Mouse (Mus musculus) MEL (cell line): ENCODE results near the gene Scgb1b20. TPM values are rescaled to one million over a fixed set of nuclear protein-coding genes. Genes with fewer than 3 reads are reported as not detected.
"Not testable (repeated sequence)": the region's sequence is repeated elsewhere in the genome, so short reads cannot be mapped to it uniquely, and the experiment has no call there.

Source experiments
- DNase-seq: peaks from one replicate; pipeline ENCODE4 v3.0.0; 2011; ENCODE audit warnings: low read depth, low spot score
- H3K27ac ChIP-seq: 2 replicates; pipeline ENCODE4 v1.5.1; 2012; ENCODE audit warnings: low read depth, mild to moderate bottlenecking, control low read depth, low read length, moderate library complexity; ENCODE audit not compliant: control insufficient read depth
- H3K27me3 ChIP-seq, 2 experiments: fragments of 150-350 bp in 1 of 2; sonication (generic) in 1 of 2; 2 replicates each; pipeline ENCODE4 v1.6.1; 2012; ENCODE audit warnings: low read length in 2 of 2, mild to moderate bottlenecking in 2 of 2, improper control_type of control experiment in 1 of 2, moderate library complexity in 1 of 2; ENCODE audit not compliant: insufficient read depth in 2 of 2, control insufficient read depth in 1 of 2
- H3K36me3 ChIP-seq, 2 experiments: 2 replicates each; pipeline ENCODE4 v1.6.1; 2012 to 2014; ENCODE audit warnings: low read length in 2 of 2, improper control_type of control experiment in 1 of 2, inconsistent platforms in 1 of 2, mild to moderate bottlenecking in 1 of 2; ENCODE audit not compliant: insufficient read depth in 2 of 2, control insufficient read depth in 1 of 2
- H3K4me1 ChIP-seq, 2 experiments: fragments of 150-350 bp in 1 of 2; sonication (generic) in 1 of 2; 2 replicates each; pipeline ENCODE4 v1.6.1; 2012; ENCODE audit warnings: low read length in 2 of 2, improper control_type of control experiment in 1 of 2, mild to moderate bottlenecking in 1 of 2; ENCODE audit not compliant: insufficient read depth in 2 of 2, control insufficient read depth in 1 of 2
- H3K4me3 ChIP-seq, 2 experiments: fragments of 150-350 bp in 1 of 2; sonication (generic) in 1 of 2; 2 replicates each; pipeline ENCODE4 v1.5.1; 2012; ENCODE audit warnings: low read depth in 2 of 2, low read length in 2 of 2, mild to moderate bottlenecking in 2 of 2, moderate library complexity in 2 of 2, control low read depth in 1 of 2, improper control_type of control experiment in 1 of 2; ENCODE audit not compliant: control insufficient read depth in 1 of 2, insufficient read depth in 1 of 2
- H3K79me2 ChIP-seq: 2 replicates; pipeline ENCODE4 v1.6.1; 2012; ENCODE audit warnings: mild to moderate bottlenecking, low read length, moderate library complexity; ENCODE audit not compliant: control insufficient read depth, poor library complexity, insufficient read depth
- H3K9ac ChIP-seq: 2 replicates; pipeline ENCODE4 v1.6.1; 2012; ENCODE audit warnings: low read depth, mild to moderate bottlenecking, control low read depth, low read length, moderate library complexity; ENCODE audit not compliant: control insufficient read depth, poor library complexity, severe bottlenecking
- H3K9me3 ChIP-seq: fragments of 150-350 bp; sonication (generic); replicated peaks from 2 replicates; pipeline ENCODE4 v1.6.1; 2012; ENCODE audit warnings: mild to moderate bottlenecking, low read length, improper control_type of control experiment, moderate library complexity; ENCODE audit not compliant: insufficient read depth
- CTCF ChIP-seq, 3 experiments: IDR thresholded peaks in 2 of 3; conservative IDR thresholded peaks in 1 of 3; 2 replicates each; pipeline ENCODE4 v1.5.1; 2011 to 2012; ENCODE audit warnings: low read length in 3 of 3, low read depth in 2 of 3, mild to moderate bottlenecking in 2 of 3, improper control_type of control experiment in 1 of 3, inconsistent platforms in 1 of 3, mixed read lengths in 1 of 3, moderate library complexity in 1 of 3; ENCODE audit not compliant: control insufficient read depth in 1 of 3, insufficient read depth in 1 of 3, poor library complexity in 1 of 3, severe bottlenecking in 1 of 3
- E2F4 ChIP-seq: IDR thresholded peaks from 2 replicates; pipeline ENCODE4 v1.6.1; 2011; ENCODE audit warnings: low read depth, low read length, improper control_type of control experiment, borderline replicate concordance
- ETS1 ChIP-seq: IDR thresholded peaks from 2 replicates; pipeline ENCODE4 v1.6.1; 2012; ENCODE audit warnings: low read depth, mild to moderate bottlenecking, inconsistent platforms, low read length, improper control_type of control experiment, moderate library complexity
- GATA1 ChIP-seq: IDR thresholded peaks from 2 replicates; pipeline ENCODE4 v1.6.1; 2011; ENCODE audit warnings: low read depth, low read length, improper control_type of control experiment
- HCFC1 ChIP-seq: IDR thresholded peaks from 2 replicates; pipeline ENCODE4 v1.6.1; 2012; ENCODE audit warnings: low read depth, mild to moderate bottlenecking, inconsistent platforms, low read length, improper control_type of control experiment, moderate library complexity
- JUND ChIP-seq: IDR thresholded peaks from 2 replicates; pipeline ENCODE4 v1.6.1; 2011; ENCODE audit warnings: low read depth, mild to moderate bottlenecking, improper control_type of control experiment, low read length
- MAZ ChIP-seq: IDR thresholded peaks from 2 replicates; pipeline ENCODE4 v1.6.1; 2012; ENCODE audit warnings: low read depth, mild to moderate bottlenecking, inconsistent platforms, low read length, improper control_type of control experiment
- MYB ChIP-seq: IDR thresholded peaks from 2 replicates; pipeline ENCODE4 v1.6.1; 2011; ENCODE audit warnings: mild to moderate bottlenecking, low read depth, low read length, improper control_type of control experiment
- POLR2AphosphoS2 ChIP-seq: IDR thresholded peaks from 2 replicates; pipeline ENCODE4 v1.6.1; 2011; ENCODE audit warnings: low read length, improper control_type of control experiment
- RAD21 ChIP-seq: IDR thresholded peaks from 2 replicates; pipeline ENCODE4 v1.6.1; 2011; ENCODE audit warnings: mild to moderate bottlenecking, low read depth, low read length, improper control_type of control experiment
- SIN3A ChIP-seq: IDR thresholded peaks from 2 replicates; pipeline ENCODE4 v1.6.1; 2012; ENCODE audit warnings: low read length, improper control_type of control experiment, inconsistent platforms
- TAL1 ChIP-seq: IDR thresholded peaks from 2 replicates; pipeline ENCODE4 v1.6.1; 2012; ENCODE audit warnings: mild to moderate bottlenecking, inconsistent platforms, low read length, moderate library complexity, mixed read lengths
- TCF12 ChIP-seq: IDR thresholded peaks from 2 replicates; pipeline ENCODE4 v1.6.1; 2014; ENCODE audit warnings: low read depth, mild to moderate bottlenecking, inconsistent platforms, low read length, improper control_type of control experiment, moderate library complexity
- USF1 ChIP-seq: IDR thresholded peaks from 2 replicates; pipeline ENCODE4 v1.6.1; 2014; ENCODE audit warnings: low read depth, mild to moderate bottlenecking, inconsistent platforms, low read length, improper control_type of control experiment, moderate library complexity
- USF2 ChIP-seq, 2 experiments: IDR thresholded peaks; 2 replicates each; pipeline ENCODE4 v1.6.1; 2011 to 2012; ENCODE audit warnings: improper control_type of control experiment in 2 of 2, low read length in 2 of 2, borderline replicate concordance in 1 of 2, inconsistent platforms in 1 of 2, low read depth in 1 of 2, mild to moderate bottlenecking in 1 of 2; ENCODE audit not compliant: insufficient read depth in 1 of 2
- ZKSCAN1 ChIP-seq: IDR thresholded peaks from 2 replicates; pipeline ENCODE4 v1.6.1; 2012; ENCODE audit warnings: low read depth, mild to moderate bottlenecking, inconsistent platforms, low read length, improper control_type of control experiment, moderate library complexity
- ZMIZ1 ChIP-seq: IDR thresholded peaks from 2 replicates; pipeline ENCODE4 v1.6.1; 2012; ENCODE audit warnings: low read depth, mild to moderate bottlenecking, inconsistent platforms, low read length, improper control_type of control experiment, moderate library complexity
- ZNF384 ChIP-seq: IDR thresholded peaks from 2 replicates; pipeline ENCODE4 v1.6.1; 2012; ENCODE audit warnings: low read depth, mild to moderate bottlenecking, inconsistent platforms, low read length, improper control_type of control experiment
- polyA plus RNA-seq, 2 experiments: library from polyadenylated mRNA; stranded (reverse) in 1 of 2; unstranded in 1 of 2; fragments of >175 nt in 1 of 2; fragments of >200 nt in 1 of 2; gene quantifications; 2 replicates each; pipeline versions ENCODE4 v1.2.1 to v1.2.4; 2012; ENCODE audit warnings: low replicate concordance in 2 of 2, low read depth in 1 of 2; ENCODE audit not compliant: insufficient read length in 2 of 2, insufficient read depth in 1 of 2, missing spikeins in 1 of 2
- total RNA-seq: library from RNA; depleted of rRNA; stranded (reverse); fragments of 300-350 nt; gene quantifications from 2 replicates; pipeline ENCODE4 v1.2.3, GENCODE M21; 2012; rRNA removed

Scgb1b20 gene
- total RNA-seq = not detected in 2 replicates
- not detected for polyA plus RNA-seq

DNA sequence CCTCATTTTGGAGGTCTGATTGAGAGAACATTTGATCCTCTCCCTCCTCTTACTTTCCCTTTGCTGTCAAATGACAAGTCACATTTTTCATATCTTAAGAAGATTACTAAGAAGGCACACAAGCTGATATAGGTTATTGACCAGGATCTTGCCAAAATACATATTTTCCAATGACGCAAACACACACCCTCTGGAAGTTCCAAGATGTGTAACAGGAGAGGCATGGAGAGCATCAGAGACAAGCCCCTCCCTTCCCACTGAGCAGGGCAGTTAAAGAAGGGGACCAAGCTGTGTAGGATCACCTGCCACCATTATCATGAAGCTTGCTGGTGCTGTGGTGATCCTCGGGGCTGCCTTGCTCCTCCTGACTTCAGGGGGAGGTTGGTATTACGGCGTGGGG lies at the start of gene Scgb1b20:
Gene Scgb1b20 (plus strand): TSS at position 301 of the 400 bp plus-strand sequence.
- not testable (repeated sequence) for H3K4me3 ChIP-seq, H3K36me3 ChIP-seq, H3K4me1 ChIP-seq, H3K27me3 ChIP-seq, H3K9me3 ChIP-seq, DNase-seq, H3K27ac ChIP-seq, H3K79me2 ChIP-seq, H3K9ac ChIP-seq

DNA sequence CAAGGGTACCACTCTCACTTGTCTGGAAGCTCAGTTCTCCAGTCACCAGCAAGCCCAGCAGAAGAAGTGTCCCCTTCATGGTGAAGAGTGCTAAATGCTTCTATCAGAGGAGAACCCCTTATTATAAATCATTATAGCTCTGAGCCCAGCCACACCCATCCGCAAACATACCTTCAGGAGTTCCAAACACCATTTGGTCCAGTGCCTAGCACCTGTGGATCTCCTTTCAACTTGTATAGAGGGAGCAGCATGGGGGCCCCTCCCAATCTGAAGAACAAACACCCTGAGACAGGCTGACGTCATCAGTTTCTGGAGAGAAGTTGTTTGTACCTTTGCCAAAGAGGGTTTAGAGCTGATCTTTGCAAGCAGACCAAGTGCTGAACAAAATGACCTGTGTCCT lies 6.8 kb upstream of the Scgb1b20 start, which contains the start of gene Scgb2b20:
Gene Scgb2b20 (minus strand): TSS at position 101 of the 400 bp plus-strand sequence.
- not testable (repeated sequence) for H3K36me3 ChIP-seq, DNase-seq, H3K9ac ChIP-seq, H3K4me1 ChIP-seq, H3K27me3 ChIP-seq, H3K79me2 ChIP-seq, H3K4me3 ChIP-seq, H3K27ac ChIP-seq, H3K9me3 ChIP-seq

- DNase-seq, H3K9me3 ChIP-seq, H3K9ac ChIP-seq: not testable (repeated sequence)
Observed at GRCm38 (mm10) chr7:33399749-33400148, 26.7 kb downstream of the Scgb1b20 start.

GRCm38 (mm10) chr7:33401650-33402049 lies 28.6 kb downstream of the Scgb1b20 start:
- DNase-seq = no peak
- TF ChIP-seq MYB (no peak), GATA1 (no peak), RAD21 (no peak), CTCF (IDR thresholded peaks at IDR 0.05 in 2 of 3, conservative IDR thresholded peaks at IDR 0.05 in 1 of 3; ENCODE audit: control insufficient read depth in 1 of 3, insufficient read depth in 1 of 3, low read depth in 2 of 3, low read length in 3 of 3, poor library complexity in 1 of 3, severe bottlenecking in 1 of 3) (no peak), TAL1 (no peak), TCF12 (no peak), USF1 (no peak), ETS1 (no peak), SIN3A (no peak), MAZ (no peak), ZMIZ1 (no peak), USF2 (IDR thresholded peaks at IDR 0.05; ENCODE audit: borderline replicate concordance in 1 of 2, insufficient read depth in 1 of 2, low read depth in 1 of 2, low read length in 2 of 2) (no peak), POLR2AphosphoS2 (no peak), ZNF384 (no peak), ZKSCAN1 (no peak), E2F4 (no peak), HCFC1 (no peak), JUND (no peak)

More at GRCm38 (mm10) chr7:33399749-33400148, 26.7 kb downstream of the Scgb1b20 start:
- H3K4me1 ChIP-seq, H3K27me3 ChIP-seq, H3K4me3 ChIP-seq, H3K79me2 ChIP-seq, H3K36me3 ChIP-seq, H3K27ac ChIP-seq: not testable (repeated sequence)

More at GRCm38 (mm10) chr7:33401650-33402049, 28.6 kb downstream of the Scgb1b20 start:
- Histone ChIP-seq H3K79me2 (no peaks in the 10 kb centered on the region), H3K9me3 (no peaks in the 10 kb centered on the region), H3K36me3 (no peaks in the 10 kb centered on the region), H3K27me3 (no peaks in the 10 kb centered on the region), H3K4me3 (no peak overlapping the region), H3K27ac (no peak overlapping the region), H3K4me1 (no peaks in the 10 kb centered on the region), H3K9ac (no peak overlapping the region)
